Mouse (Mus musculus): Measurements from ENCODE around the gene Prune1. TPM values are rescaled to one million over a fixed set of nuclear protein-coding genes. Genes with fewer than 3 reads are reported as not detected.

The Prune1 gene
- polyA plus RNA-seq, 1 experiment from 2014 or later = 20.3 TPM

DNA sequence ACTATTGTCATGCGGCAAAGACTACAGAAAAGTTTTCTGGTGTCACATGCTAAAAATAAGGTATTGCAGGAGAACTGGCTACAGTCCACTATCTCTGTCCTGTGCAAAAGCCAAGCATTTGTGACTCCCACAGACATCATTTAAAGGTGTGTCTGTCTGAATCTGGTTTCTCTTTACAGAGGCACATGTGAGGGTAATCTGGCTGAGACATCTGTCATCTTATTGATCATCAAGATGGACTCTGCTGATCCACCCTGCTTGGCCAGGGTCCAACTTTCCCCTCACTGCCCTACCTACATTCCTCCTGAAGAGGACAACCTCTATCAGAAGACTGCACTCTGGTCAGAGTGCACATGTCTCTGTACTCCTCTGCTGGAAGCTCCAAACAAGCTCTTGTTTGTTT is 4.7 kb downstream of the Prune1 start:
- H3K9ac ChIP-seq (ENCODE audit: low read depth, low read length) = no peak overlapping the region
- H3K4me3 ChIP-seq (replicated peaks; ENCODE audit: low read depth, low read length) = no peak overlapping the region
- H3K4me1 ChIP-seq (replicated peaks; ENCODE audit: insufficient read depth, low read length) = no peaks in the 10 kb centered on the region
- no peaks in the 10 kb centered on the region for H3K9me3 ChIP-seq (replicated peaks; ENCODE audit: low read length)
- WGBS = 63% methylated on average over 1 of the region's 1 CpGs
- DNase-seq (ENCODE audit: low spot score) (no peak), ATAC-seq (replicated peaks; ENCODE audit: low FRiP score, low read depth) (no peak)
- no peak for TF ChIP-seq CTCF (IDR thresholded peaks at IDR 0.05; ENCODE audit: low read depth)
- H3K27me3 ChIP-seq (ENCODE audit: insufficient read depth, low read length) = no peaks in the 10 kb centered on the region
- H3K4me2 ChIP-seq (ENCODE audit: low read length) = no peak overlapping the region
- H3K27ac ChIP-seq = no peak overlapping the region
- no peaks in the 10 kb centered on the region for H3K36me3 ChIP-seq (ENCODE audit: insufficient read depth, low read length)

DNA sequence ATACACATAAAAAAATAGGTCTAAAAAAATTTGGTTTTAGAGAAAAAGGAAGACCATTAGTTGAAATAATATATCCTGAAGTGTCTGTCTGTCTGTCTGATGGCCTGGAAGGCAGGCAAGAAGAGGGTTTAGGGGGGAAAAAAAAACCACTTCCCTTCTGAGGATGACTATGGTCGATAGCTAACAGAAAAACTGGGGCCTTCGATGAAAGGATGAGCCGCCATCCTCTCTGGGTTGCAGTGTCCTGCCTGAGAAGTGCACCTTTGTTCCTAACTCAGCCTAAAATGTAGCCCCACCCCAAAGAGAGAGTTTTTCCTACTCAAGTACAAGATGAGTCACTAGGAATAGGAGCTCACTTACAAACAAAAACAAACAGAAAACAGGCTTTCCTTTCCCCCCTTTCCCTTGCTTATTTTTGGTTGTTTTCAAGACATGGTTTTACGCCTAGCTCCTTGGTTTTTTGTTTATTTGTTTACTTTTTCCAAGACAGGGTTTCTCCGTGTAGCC is 5.4 kb downstream of the Prune1 start:
- whole genome bisulfite sequencing = 62% methylated on average over 5 of the region's 5 CpGs
- ATAC-seq (replicated peaks; ENCODE audit: low FRiP score, low read depth) (no peak), DNase-seq (ENCODE audit: low spot score) (no peak)
- Histone ChIP-seq H3K4me3 (replicated peaks; ENCODE audit: low read depth, low read length) (no peak overlapping the region), H3K27me3 (ENCODE audit: insufficient read depth, low read length) (no peaks in the 10 kb centered on the region), H3K9me3 (replicated peaks; ENCODE audit: low read length) (no peaks in the 10 kb centered on the region), H3K36me3 (ENCODE audit: insufficient read depth, low read length) (no peaks in the 10 kb centered on the region), H3K27ac (no peak overlapping the region), H3K9ac (ENCODE audit: low read depth, low read length) (no peak overlapping the region), H3K4me1 (replicated peaks; ENCODE audit: insufficient read depth, low read length) (no peaks in the 10 kb centered on the region), H3K4me2 (ENCODE audit: low read length) (no peak overlapping the region)
- TF ChIP-seq CTCF (IDR thresholded peaks at IDR 0.05; ENCODE audit: low read depth) = no peak

DNA sequence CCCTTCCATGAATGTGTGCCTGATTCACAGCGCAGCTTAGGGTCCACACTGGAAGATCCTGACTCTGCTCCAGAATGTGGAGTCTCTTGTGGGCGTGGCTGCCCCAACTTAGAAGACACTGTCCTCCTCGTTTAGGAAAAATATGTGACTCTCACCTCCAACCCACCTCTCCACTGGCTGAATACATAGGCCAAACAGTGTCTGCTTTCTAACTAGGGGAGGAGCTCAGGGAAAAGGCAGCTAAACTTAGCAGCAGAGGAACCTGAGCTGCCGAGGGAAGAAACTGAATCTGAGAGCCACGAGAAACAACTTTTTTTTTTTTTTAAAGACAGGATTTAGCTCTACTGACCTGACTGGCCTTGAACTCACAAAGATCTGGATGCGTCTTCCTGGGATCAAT is 6.7 kb downstream of the Prune1 start:
- DNase-seq (ENCODE audit: low spot score) (peak; percentile 24), ATAC-seq (replicated peaks; ENCODE audit: low FRiP score, low read depth) (no peak)
- WGBS = 55% methylated on average over 6 of the region's 6 CpGs
- no peak overlapping the region for H3K4me3 ChIP-seq (replicated peaks; ENCODE audit: low read depth, low read length)
- no peaks in the 10 kb centered on the region for H3K27me3 ChIP-seq (ENCODE audit: insufficient read depth, low read length)
- H3K27ac ChIP-seq = no peak overlapping the region
- no peaks in the 10 kb centered on the region for H3K36me3 ChIP-seq (ENCODE audit: insufficient read depth, low read length)
- no peaks in the 10 kb centered on the region for H3K4me1 ChIP-seq (replicated peaks; ENCODE audit: insufficient read depth, low read length)
- no peak overlapping the region for H3K4me2 ChIP-seq (ENCODE audit: low read length)
- no peak for TF ChIP-seq CTCF (IDR thresholded peaks at IDR 0.05; ENCODE audit: low read depth)
- H3K9ac ChIP-seq (ENCODE audit: low read depth, low read length) = no peak overlapping the region
- H3K9me3 ChIP-seq (replicated peaks; ENCODE audit: low read length) = no peaks in the 10 kb centered on the region

DNA sequence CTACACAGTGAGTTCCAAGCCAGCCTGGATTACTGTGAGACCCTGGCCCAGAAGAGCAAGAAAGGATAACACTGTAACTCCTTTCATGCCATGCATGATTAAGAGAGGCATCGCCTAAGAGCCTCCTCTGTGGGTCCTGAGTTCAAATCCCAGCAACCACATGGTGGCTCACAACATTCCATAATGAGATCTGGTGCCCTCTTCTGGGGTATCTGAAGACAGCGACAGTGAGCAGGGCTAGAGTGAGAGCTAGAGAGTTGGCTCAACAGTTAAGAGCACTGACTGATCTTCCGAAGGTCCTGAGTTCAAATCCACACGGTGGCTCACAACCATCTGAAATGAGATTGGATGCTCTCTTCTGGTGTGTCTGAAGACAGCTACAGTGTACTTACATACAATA is 7.4 kb downstream of the Prune1 start:
- TF ChIP-seq CTCF (IDR thresholded peaks at IDR 0.05; ENCODE audit: low read depth) = peak; percentile 26; the same call in 1 of the 2 replicates
- no peak overlapping the region for H3K27ac ChIP-seq
- H3K27me3 ChIP-seq (ENCODE audit: insufficient read depth, low read length) = no peaks in the 10 kb centered on the region
- DNase-seq (ENCODE audit: low spot score) (no peak), ATAC-seq (replicated peaks; ENCODE audit: low FRiP score, low read depth) (no peak)
- H3K4me1 ChIP-seq (replicated peaks; ENCODE audit: insufficient read depth, low read length) = no peaks in the 10 kb centered on the region
- no peak overlapping the region for H3K9ac ChIP-seq (ENCODE audit: low read depth, low read length)
- H3K36me3 ChIP-seq (ENCODE audit: insufficient read depth, low read length) = no peaks in the 10 kb centered on the region
- no peak overlapping the region for H3K4me2 ChIP-seq (ENCODE audit: low read length)
- WGBS = 99% methylated on average over 4 of the region's 4 CpGs
- H3K4me3 ChIP-seq (replicated peaks; ENCODE audit: low read depth, low read length) = no peak overlapping the region
- H3K9me3 ChIP-seq (replicated peaks; ENCODE audit: low read length) = no peaks in the 10 kb centered on the region

DNA sequence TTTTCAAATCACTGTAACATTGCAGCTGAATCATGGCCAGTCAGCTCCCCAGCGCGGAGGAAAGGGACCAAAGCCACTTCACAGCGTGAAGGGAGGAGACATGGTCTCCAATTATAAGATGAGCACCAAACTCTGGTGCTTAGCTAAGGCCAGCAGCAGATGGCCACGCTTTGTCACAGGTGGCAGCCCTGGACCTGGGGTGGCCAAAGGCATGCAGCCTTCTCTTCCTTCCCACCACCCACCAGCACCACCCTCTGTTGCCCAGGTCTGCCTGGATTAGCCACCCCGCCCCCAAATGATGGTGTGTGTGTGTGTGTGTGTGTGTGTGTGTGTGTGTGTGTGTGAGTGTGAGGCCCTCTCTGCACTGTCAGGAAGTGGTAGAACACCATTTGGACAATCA is 8.4 kb downstream of the Prune1 start:
- no peak for TF ChIP-seq CTCF (IDR thresholded peaks at IDR 0.05; ENCODE audit: low read depth)
- Histone ChIP-seq H3K4me1 (replicated peaks; ENCODE audit: insufficient read depth, low read length) (no peaks in the 10 kb centered on the region), H3K9me3 (replicated peaks; ENCODE audit: low read length) (no peaks in the 10 kb centered on the region), H3K36me3 (ENCODE audit: insufficient read depth, low read length) (no peaks in the 10 kb centered on the region), H3K4me2 (ENCODE audit: low read length) (no peak overlapping the region), H3K9ac (ENCODE audit: low read depth, low read length) (no peak overlapping the region), H3K27ac (no peak overlapping the region), H3K27me3 (ENCODE audit: insufficient read depth, low read length) (no peaks in the 10 kb centered on the region), H3K4me3 (replicated peaks; ENCODE audit: low read depth, low read length) (no peak overlapping the region)
- no peak for ATAC-seq (replicated peaks; ENCODE audit: low FRiP score, low read depth)
- WGBS = 87% methylated on average over 5 of the region's 5 CpGs
- DNase-seq (ENCODE audit: low spot score) = no peak

DNA sequence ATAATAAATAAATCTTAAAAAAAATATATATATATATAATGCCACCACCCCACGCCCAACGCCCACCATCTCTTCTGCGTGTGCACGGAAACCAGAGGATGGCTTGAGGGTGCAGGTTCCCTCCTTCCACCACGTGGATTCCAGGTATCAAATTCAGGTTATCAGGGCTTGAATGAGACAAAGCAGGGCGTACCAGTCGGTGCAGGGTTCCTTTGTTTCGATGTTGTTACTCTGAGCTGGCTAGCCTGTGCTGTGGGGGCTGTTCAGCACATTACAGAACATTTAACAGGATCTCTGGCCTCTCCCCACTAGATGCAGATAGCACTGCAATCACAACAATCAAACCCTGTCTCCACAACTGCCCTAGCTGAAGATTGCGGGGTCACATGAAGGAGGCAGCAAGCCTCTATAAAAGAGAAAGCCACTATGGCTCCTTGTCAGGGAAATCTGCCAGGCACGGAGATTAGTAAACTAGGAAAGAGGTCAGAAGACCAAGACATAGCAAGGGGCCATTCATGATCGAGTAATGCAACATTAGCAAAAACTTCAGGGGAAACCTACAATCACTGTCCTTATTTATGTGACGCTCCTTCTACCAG is 11.0 kb downstream of the Prune1 start:
- Histone ChIP-seq H3K9me3 (replicated peaks; ENCODE audit: low read length) (no peaks in the 10 kb centered on the region), H3K4me3 (replicated peaks; ENCODE audit: low read depth, low read length) (no peak overlapping the region), H3K27me3 (ENCODE audit: insufficient read depth, low read length) (no peaks in the 10 kb centered on the region), H3K4me2 (ENCODE audit: low read length) (no peak overlapping the region), H3K36me3 (ENCODE audit: insufficient read depth, low read length) (0 out of 2 replicates have a peak, but pooled peaks cover 3% of the 10 kb centered on the region), H3K9ac (ENCODE audit: low read depth, low read length) (no peak overlapping the region), H3K27ac (no peak overlapping the region), H3K4me1 (replicated peaks; ENCODE audit: insufficient read depth, low read length) (no peaks in the 10 kb centered on the region)
- no peak for DNase-seq (ENCODE audit: low spot score)
- no peak for ATAC-seq (replicated peaks; ENCODE audit: low FRiP score, low read depth)
- no peak for TF ChIP-seq CTCF (IDR thresholded peaks at IDR 0.05; ENCODE audit: low read depth)
- 83% methylated on average over 12 of the region's 12 CpGs for WGBS

DNA sequence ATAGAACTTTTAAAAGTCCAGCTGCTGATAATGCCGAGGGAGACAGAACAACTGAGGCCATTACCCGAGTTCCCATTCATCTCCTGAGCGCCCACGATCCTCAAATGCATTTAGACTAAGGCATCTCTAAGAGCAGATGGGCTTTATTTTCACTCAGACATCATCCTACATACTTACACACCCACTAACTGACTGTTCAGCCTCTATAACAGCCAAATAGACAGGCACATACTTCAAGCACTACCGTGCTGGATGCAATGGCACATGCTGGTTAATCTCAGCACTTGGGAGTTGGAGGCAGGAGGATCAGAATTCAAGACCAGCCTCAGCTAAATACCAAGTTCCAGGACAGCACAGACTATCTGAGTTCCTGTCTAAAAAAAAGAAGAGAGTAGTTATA is 12.1 kb downstream of the Prune1 start:
- 75% methylated on average over 5 of the region's 5 CpGs for WGBS
- TF ChIP-seq CTCF (IDR thresholded peaks at IDR 0.05; ENCODE audit: low read depth) = no peak
- H3K4me2 ChIP-seq (ENCODE audit: low read length) = no peak overlapping the region

More for the DNA sequence above, 12.1 kb downstream of the Prune1 start:
- ATAC-seq (replicated peaks; ENCODE audit: low FRiP score, low read depth) = no peak
- DNase-seq (ENCODE audit: low spot score) = no peak
- Histone ChIP-seq H3K9ac (ENCODE audit: low read depth, low read length) (no peak overlapping the region), H3K4me3 (replicated peaks; ENCODE audit: low read depth, low read length) (no peak overlapping the region), H3K9me3 (replicated peaks; ENCODE audit: low read length) (no peaks in the 10 kb centered on the region), H3K27ac (no peak overlapping the region; the same call in 1 of the 2 replicates), H3K4me1 (replicated peaks; ENCODE audit: insufficient read depth, low read length) (no peaks in the 10 kb centered on the region), H3K27me3 (ENCODE audit: insufficient read depth, low read length) (no peaks in the 10 kb centered on the region), H3K36me3 (ENCODE audit: insufficient read depth, low read length) (0 out of 2 replicates have a peak, but pooled peaks cover 7% of the 10 kb centered on the region)

Data from kidney, postnatal 0 days (tissue).